Mouse (Mus musculus) thymus, postnatal 10 days (tissue): ENCODE data around the gene Mpzl2.

ENCODE experiments used
- DNase-seq, 2 experiments: peaks; one replicate each; pipeline ENCODE4 v3.0.0; 2021; ENCODE audit warnings: low spot score in 2 of 2

Mpzl2 gene

DNA sequence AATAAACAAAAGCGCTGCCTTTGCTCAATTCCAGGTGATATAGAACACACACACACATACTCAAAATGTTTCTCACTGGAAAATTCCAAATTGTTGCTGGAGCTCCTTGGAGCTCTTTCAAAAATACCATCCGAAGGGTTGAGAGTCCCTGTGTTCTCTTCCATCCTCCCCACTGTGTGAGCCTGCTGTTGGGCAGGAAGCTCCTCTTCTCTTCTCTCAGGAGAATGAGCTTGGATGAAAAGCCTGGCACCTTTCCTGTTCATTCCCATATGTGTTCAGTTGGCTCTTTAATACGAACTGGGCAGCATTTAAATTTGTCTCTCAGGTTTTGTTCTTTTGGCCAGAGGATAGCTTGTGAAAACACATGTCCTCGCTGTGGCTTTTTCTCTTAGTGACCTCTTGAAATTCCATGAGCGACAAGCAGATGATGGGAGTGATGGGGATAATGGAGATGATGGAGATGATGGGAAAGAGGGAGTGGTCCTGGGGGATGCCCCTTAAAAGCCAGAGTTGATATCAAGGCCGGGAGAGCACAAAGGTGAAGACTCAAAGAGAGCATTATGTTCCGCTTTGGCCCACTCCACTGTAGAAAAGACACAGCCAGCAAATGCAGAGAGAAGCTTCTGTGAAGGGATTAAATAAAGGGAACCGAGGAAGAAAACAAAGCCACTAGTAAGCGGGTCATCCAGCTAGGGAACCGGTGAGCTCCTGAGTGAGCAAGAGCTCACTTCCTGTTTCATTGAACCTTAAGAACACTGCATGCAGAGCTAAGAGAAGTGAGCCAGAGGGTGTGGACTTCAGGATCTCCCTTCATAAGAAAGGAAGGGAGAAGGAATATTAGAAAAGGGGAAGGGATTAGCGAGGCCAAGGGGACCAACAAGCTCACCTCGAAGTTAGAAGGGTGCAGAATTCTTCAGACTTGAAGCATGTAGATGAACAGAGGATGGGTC, 46.4 kb downstream of the Mpzl2 start:
- DNase-seq, result no peak

DNA sequence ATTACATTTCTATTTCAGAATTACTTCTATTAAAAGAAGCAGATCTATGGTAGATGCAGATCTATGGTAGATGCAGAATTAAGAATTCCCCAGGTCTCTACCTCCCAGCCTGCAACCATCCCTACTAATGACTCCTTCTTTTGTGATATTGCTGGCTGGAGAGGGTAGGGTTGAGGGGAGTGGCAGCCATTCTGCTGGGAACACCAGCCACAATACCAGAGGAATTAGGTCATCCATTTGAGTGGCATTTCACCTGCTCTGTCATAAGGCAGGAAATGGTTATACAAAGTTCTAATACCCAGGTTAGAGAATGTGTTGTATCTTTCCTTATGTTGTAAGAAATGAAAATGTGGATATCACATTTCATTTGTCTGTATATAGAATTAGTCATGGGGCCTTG, 48.4 kb downstream of the Mpzl2 start:
- DNase-seq, result no peak

DNA sequence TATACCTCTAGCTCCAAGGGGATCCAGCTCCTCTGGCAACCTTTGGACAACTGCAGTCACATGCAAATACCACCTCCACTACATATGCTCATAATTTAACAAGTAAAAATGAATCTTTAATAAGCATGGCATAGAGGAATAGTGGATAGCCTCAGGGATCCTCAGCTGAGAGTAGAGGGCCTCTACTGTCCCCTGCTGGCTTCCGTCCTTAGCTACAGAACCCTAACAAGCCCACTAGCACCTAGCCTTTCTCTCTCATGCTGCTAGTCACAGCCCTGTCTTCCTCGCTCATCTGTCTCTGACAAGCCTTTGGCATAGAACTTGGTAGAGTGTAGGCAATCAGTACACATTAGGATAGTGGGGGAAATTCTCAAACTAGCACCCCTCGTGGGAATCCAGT, 51.2 kb downstream of the Mpzl2 start:
- DNase-seq, result no peak

DNA sequence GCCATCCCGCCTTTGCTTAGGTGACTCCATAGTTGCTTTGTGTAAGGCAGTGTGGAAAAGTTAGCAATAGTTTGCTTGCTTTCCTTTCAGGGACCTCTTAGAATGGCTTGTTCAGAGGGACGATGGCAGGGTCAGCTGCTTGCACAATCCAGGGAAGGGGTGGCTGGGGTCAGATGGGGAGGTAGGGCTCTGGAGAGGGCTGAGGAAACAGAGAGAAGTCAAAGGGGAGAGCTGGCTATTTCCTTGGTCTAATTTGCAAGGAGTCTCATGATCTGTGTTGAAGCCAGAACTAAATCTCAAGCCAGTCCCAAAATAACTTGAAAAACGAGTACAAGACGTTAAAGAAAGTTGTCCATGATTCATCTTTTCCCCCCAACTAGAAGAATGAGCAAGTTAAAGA, 53.0 kb downstream of the Mpzl2 start:
- DNase-seq, result no peak

DNA sequence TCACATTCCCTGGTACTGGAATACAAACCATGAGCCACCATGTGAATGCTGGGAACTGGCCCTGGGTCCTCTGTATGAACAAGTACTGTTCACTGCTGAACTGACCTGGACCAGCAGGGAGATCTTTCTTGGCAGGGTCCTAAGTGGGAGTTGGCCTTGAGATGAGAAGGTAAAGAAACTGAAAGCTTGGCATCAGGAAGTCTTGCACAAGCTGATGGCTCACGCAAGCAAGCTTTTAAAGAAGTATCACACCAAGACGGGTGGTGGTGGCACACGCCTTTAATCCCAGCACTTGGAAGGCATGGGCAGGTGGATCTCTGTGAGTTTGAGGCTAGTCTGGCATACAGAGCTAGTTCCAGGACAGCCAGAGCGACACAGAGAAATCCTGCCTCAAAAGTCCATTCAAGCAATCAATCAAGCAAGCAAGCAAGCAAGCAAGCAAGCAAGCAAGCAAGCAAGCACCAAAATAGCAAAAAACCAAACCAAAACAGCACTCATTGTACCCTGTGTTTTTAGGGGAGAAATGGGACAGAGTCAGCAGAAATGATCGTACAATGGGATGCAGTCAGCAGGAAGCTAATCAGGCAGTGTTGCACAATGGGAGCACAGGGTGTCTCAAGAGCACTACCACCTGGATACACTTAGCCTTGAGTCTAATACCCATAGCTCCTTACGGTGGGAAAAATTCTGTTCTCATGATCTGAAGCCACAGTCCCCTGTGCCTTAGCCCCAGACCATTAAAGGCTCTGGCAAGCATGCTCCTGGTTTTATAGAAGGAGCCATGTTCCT, 55.7 kb downstream of the Mpzl2 start:
- no peak for DNase-seq

DNA sequence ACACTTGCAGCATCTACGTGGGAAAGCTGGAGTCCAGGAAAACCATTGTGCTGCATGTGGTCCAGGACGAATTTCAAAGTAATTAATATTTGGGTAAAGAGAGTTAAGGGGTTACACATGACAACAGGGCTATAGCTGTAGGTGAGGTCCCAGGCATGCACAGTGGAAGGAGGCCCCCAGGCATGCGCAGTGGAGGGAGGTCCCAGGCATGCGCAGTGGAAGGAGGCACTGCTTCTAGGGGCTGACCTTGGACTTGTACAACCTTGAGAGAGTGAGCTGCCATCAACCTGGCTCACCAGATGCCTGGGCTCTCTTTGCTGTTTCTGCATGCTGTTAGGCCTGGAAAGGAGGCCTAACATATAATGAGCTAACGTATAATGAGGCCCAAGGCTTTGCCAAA, 58.3 kb downstream of the Mpzl2 start:
- DNase-seq, result no peak

DNA sequence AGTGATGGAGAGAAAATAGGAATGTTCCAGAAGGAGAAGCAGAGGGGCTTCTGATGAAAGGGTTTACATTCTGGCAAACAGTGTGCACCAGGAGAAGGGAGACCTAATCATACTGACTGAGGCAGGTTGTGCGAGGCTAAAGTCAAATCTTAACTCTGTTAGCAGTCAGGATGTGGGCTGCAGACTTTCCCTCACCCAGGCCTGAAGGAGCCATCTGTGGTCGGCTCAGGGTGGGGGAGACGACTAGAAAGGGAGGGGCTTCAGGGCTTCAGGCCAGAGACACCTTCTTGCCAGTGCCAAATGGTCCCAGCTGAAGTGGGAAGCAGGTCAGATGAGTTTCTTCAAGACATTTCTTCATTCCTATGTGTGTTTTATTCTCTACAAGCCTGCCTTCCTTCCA, 58.8 kb downstream of the Mpzl2 start:
- peak; percentile 51 to 54 for DNase-seq

DNA sequence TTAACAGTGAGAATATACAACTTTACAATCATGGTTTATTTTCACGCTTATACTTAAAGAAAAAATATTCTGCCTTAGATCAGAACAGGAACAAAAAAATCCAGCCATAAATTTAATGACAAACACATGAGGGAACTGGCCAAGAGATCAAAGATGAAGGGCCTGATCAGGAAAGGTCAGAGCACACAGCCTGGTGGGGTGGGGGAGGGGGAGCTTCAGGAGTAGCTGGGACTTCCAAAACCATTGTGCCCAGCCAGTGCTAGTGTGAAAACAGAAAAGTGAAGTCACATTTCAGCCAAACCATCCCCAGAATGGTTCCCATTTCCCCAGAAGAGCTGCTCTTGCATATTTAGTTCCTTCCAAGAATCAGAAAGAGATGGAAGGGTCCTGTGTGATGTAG, 62.9 kb downstream of the Mpzl2 start:
- DNase-seq, result no peak

DNA sequence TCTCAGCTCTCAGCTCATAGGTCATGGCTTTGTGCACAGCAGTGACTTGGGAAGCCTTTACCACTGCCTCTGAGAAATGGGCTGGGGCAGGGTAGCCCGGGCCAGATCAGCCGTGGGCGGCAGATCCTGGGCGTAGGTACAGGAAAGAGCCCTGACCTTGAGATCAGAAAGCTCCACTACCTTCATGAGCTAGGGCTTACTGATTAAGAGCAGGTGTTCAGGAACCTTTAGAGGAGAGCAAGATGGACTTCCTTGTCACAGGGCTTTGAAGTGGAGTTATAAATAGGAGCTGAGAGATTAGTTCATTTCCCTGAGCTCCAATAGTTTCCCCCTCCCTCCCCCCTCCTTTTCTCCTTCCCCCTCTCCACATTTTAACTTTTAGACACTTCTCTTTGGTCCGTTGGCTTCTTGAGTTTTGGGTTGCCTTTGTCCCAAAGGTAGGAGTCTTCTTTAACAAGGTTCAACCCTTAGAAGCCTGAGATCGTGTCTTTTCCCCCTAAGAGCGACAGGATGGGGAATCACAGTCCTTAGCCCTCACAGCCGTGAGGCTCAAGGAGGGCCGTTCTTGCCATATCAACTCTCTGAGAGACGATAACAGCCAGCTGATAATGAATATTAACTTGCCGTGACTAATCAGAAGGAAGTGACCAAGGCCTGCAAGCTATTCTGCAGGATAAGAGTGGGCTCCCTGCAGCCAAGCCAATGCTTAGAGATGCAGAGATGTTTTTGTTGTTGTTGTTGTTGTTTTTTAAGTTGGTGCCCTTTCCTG, 63.8 kb downstream of the Mpzl2 start:
- no peak for DNase-seq
